Mouse (Mus musculus) brain, adult 2 months (tissue): ENCODE measurements around the gene Plce1.

Source experiments
- DNase-seq: peaks from one replicate; pipeline ENCODE4 v3.0.0; 2011; ENCODE audit warnings: low read depth, low spot score

Gene Plce1

DNA sequence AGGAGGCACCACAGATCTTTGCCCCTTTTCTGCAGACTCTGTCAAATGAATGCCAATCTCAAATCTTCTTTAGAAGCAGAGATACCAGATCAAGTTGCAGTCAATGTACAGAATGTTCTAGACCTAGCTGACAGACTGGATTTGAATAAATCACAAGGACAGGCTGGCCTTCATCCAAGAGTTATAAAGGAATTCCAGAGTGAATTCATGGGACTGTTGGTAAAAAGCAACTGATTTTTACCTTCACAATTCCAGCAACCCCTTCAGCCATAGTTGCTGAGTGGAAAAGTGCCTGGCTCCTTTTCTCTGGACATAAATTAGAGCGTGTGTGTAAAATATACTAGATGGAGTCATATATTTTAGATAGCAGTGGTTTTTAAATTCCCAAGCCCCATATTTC lies 102.0 kb downstream of the Plce1 start:
- no peak for DNase-seq

DNA sequence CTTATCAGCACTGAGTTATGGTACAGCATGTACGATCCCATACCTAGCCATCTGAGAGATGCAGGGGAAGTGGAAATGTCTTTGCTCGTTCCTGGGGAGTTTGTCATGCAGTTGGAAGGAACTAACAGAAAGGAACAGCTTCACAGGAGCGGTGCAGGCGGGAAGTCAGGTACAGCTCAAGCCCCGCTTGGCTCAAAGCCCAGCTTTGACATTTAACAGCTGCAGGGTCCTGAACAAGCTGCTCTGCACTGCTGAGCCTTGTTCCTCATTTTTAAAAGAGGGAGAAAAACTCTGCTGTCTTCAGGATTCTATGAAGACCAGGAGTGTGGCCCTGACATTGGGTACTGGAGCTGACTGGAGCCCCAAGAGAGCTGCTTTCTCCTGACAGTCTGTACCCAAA lies 106.7 kb downstream of the Plce1 start:
- no peak for DNase-seq

DNA sequence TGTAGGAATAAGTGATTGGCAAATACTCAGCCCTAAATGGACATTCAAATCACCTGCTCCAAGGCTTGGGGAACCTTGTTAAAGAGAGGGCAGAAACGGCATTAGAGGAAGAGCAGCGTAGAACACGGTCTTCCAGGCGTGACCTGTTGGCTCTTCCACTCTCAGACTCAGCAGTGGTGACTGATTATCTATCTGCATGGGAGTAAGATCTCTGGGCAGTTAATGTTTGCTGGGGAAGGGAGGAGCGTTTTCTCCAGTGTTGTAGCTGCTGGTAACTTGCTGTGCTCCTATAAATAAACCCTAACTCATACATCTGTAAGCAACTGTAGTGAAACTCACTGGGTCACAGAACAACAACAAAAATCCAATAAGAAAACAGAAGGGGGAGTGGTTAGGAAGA lies 108.6 kb downstream of the Plce1 start:
- DNase-seq: no peak

DNA sequence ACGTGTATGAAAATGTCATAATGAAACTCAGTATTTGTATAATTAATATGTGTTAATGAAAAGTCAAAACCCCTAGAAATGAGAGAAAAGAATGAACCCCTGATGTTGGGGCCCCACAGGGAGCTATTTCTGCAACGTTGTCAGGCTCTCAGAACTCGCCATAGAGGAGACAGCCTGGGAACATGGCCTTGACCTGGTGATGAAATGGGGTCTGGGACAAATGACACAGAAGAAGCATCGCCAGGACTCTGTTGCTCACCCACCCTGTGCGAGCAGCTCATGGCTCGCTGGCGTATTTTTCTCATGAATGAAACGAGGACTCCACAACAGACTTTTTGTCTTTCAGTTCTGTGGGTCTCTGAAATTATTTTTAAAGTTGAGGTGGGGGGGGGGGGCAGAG lies 109.0 kb downstream of the Plce1 start:
- DNase-seq: no peak

DNA sequence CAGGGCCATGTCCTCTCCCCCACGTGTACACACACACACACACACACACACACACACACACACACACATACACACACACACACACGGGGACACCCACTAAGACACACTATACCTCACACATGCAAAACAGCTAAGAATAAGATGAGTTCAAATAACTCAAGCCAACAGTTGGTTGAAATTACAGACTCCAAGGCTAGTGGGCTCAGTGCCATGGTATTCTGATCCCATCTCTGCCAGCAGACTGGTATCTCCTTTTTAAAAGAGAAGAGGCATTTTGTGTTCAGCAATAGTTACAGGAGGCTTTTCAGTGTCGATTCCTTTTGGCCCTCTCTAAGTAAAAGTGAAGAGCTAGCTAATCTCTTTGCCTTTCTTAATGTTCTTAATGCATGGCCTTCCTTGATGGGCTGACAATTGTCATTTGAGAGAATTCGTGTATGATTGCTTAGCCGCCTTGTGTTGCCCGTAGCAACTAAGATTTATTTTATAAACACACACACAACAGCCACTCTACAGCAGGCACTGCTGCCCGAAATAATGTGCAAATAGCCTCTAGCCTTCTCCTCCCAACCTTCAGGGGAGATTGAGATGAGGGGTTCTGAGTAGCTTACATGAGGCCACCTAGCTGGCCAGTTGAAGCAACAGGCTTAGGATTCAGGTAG lies 111.8 kb downstream of the Plce1 start:
- no peak for DNase-seq

DNA sequence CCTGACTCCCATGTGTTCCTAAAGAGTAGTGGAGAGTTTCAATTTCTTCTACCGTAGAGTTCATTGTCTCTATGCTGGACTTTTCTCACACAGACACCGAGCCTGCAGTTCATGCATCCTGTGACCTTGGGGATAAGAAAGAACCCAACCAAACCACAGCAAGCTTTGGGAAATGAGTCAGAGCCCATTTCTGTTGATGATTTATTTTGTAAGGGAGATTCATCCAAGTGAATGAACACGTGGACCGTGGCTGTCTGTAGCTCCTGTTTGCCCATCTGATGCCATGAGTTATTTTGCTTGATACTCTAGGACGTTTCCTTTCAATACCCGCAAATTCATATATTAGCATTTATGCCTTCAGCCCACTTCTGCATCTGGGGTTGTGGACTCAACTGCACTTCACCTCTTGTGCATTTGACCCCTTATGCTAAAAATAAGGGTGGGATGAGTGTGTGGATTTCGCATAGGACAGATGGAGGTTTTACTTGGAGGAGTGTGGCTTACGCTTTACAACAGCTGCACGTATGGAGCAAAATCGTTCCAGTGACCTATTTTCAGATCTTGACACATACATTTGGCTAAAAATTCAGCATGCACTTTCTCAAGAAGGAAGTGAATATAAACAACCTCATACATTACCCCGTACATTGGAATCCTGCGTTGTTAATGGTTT lies 112.5 kb downstream of the Plce1 start:
- DNase-seq: peak; percentile 36

DNA sequence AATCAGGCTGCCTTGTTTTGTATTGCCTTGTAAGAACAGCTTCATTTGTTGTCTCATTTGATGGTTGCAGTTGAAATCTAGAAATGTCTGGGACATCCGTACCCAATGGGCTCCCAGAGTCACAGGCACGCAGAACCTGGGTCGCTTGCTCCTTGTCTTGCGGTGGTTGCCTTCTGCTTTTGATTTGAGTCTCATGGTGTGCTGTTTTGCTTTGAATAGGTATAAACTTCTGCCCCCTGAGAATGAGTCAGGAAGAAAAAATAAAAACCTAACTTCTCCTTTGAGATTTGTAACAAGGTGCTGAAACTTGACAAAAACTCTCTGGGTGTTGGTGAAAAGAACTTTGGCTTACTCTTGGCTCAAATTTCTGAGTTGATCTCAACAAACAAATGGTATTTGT lies 115.2 kb downstream of the Plce1 start:
- DNase-seq: no peak

DNA sequence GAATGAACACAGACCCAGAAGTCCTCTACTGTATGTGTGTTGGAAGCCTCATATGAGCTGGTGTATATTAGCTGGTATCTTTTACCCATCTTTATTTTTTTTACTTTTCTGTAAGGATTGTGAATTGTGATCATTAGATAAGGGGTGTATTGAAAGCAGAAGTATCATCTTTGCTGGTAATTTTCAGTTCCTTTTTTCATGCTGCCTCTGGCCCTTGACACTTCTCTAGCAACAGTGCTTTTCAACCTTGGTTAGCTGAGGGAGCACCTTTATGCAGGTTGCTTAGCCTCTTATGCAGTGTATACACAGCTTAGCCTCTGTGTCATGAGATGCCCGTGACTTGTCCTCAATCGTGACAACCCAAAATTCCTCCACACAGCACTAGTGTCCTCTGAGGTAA lies 116.5 kb downstream of the Plce1 start:
- no peak for DNase-seq

DNA sequence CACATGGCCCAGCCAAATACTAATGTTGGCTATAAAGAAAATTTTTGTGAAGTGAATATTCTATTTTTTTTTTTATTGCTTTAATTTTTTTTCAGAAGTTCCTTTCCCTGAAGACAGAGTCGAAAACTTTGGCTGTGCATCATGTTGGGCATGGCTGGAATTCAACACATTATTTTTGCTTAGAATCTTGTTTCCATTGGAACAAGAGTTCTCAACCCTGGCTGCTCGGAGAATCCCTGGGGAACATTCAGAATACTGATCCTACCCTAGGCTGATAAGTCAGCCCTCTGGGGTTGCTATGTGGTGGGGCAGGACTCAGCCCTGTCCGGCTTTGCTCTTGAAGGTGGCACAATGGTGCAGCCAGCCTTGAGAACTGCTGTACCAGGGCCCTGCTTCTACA lies 118.1 kb downstream of the Plce1 start:
- DNase-seq: no peak

DNA sequence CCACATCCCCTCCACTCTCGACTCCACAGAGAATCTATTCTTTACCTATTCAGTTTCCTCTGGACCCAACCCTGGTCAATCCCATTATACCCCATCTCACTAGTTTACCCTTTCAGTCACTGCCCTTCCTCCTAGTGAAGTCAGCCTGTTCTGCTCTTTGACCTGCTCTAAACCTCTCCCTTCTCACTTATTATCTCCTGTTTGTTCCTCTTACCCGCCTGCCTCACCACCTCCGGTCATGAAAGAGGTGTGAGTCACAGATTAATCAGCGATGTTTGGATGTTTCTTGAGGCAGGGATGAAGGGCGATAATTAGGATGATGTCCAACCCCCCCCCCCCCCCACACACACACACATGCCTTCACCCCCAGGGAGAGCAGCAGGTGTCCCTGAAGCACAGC lies 120.2 kb downstream of the Plce1 start:
- no peak for DNase-seq

DNA sequence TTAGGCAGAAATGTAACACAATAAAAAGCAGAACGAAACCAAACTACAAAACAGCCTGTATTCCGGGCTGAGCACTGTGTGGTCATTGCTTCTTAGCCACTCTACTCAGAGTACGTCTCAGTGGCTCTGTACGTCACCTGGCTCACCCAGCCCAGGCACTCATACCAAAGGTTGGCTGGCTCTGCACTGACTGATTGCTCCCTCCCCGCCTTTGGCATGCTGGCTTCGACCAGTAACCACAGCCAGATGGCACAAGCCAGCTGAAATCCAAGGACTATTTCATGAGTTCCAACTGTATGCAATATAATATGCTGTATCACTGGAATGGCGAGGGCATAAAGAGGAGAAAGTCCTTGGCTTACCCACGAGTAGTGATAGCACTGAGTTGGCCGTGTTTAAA lies 121.9 kb downstream of the Plce1 start:
- no peak for DNase-seq

DNA sequence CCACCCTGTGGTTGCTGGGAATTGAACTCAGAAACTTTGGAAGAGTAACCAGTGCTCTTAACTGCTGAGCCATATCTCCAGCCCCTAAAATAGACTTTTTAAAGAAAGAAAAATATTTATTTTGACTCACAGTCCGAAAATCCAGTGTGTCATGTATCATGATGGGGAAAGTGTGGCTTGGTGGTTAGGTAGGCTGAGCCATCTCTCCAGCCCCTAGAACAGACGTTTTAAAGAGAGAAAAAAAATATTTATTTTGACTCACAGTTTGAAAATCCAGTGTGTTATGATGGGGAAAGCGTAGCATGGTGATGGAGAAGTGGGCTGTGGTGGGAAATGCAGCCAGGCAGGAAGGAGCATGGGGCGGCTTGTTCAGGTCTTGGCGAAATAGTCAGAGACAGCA lies 126.3 kb downstream of the Plce1 start:
- no peak for DNase-seq

DNA sequence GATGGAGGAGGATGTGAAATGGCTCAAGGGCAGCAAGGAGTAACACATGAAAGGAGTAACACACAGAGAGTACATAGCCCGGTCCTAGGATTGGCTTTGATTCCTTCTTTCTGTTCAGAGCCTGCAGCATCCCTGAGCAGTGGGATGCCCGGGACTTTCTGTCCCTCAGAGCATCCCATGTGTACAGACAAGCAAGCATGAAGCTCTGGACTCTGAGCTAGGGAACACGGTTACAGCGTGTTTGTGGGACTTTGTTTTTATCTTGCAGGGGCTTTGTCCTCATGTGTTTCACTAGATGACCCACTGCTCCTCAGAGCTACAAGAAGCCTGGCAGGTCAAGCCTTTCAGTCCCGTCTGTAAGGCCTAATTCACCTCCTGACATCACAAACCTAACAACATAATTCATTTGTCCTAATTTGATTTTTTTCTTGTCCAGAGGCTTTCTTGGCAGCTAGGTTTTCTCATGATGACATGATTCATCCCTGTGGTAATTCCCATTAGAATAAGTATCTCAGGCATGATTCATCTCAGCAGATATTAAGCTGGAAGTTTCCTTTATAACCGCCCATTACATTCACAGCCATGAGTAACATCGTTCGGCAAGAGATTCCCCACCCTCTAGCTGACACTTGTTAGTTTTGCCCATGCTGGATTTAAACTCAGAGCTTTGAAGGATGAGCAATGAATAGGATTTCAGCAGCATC lies 128.2 kb downstream of the Plce1 start:
- DNase-seq: peak; percentile 38

DNA sequence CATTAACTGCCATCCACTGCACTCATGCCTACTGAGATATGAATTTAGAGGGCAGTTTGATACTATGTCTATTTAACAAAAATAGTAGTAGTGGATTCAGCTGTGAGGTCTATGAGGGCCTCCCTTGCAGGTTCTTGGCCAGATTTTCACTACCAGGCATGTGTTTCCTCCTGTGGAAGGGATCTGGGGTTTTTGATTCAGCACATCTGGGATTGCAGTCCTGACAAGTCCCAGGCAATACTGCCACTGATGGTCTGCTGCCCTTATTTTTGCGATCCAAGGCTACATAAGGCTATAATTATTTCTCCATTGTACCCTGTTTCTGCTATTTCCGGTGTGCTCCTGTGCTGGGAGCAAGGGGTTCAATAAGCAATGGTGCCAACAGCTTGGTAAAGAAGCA lies 129.4 kb downstream of the Plce1 start:
- no peak for DNase-seq

DNA sequence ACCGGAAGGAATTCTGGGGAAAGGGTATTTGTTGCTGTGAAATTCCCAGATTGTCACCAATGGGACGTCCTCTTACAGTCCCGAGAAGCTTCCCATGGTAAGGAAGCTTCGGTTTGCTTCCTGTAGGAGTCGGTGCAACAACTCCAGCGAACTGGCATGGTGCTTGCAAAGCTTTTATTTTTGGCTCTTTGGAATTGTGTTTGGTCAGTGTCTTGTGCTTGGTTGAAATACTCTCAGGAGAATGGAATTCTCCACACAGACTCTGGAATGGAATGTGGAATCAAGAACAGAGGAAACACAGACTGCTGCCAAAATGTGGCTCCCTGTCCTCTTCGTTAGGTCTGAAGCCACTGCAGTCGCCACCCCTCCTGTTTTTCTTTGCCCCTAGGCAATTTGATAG lies 129.9 kb downstream of the Plce1 start:
- DNase-seq: no peak

DNA sequence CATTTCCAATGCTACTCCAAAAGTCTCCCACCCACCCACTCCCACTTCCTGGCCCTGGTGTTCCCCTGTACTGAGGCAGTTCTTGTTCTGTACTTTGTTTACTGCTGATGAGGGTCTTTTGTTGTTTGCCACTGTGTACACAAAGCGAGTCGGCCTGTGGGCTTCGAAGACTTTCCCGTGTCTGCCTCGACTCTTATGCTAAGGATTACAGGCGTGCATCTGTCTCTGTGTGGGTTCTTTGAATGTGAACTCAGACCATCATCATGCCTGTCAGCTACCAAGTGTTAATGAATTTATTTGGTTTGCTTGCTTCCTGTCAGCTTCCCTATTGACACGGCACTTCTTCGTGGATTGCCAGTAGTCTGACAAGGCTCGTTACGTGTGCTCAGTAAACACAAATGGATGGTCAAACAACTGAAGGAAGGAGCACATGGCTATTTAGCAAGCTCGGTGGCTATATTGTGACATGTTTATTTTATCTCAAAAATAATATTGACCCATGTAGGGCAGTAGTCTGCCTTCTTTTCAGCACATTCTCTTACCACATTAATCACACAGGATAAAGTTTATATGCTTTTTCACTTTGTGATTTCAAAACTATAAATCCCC lies 133.3 kb downstream of the Plce1 start:
- DNase-seq: no peak

DNA sequence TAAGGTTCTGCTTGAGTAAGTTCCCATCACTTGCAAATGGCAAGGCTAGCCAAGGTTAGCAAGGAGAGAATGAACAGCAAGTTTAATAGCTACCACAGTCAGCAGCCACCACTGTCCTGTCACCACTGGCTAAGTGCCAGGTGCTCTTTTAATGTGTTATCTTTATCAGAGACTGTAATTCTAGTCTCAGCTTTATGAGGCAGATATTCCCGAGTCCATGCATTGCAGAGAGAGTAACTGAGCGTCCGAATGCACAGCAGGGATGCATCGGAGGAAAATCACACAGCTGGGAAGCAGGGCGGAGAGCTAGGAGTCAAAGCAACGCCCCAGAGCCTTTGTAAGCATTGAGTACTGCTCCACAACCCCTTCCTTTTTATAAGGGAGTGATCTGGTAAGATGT lies 134.4 kb downstream of the Plce1 start:
- DNase-seq: no peak

DNA sequence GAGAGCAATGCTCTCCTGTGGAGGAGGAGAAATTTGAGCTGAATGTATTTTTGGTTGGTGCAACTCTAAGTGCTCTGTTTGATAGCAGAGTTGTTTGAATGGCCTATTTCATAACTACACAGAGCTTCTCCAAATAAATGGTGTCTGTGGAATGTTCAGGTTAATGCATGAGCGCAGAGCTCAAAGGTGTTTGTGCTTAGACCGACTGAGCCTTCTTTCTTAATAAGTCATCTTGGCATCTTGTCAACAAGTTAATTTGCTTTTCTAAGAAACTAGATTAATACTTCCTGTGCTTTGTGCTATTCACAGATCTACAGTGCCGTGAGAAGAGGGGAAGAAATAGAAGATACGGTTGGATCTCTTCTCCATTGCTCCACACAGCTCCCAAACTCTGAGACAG lies 139.2 kb downstream of the Plce1 start:
- no peak for DNase-seq

DNA sequence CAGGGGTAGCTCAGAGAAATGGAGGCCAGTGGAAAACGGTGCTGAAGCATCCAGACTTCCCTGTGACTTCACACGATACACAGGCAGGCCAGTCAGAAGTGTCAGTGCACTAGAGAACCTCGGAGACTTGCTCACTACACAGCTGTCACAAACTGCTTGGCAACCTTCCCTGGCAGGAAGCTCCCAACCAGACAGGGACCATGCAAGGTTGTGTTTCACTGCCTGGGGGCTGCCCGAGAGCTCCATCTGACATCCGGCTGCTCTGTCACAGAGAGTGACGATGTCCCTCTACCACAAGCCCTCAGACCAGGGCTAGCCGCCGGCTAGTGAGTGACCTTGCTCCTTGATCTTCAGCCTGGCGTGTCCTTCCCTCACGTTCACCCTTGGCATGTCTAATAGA lies 140.6 kb downstream of the Plce1 start:
- DNase-seq: no peak

DNA sequence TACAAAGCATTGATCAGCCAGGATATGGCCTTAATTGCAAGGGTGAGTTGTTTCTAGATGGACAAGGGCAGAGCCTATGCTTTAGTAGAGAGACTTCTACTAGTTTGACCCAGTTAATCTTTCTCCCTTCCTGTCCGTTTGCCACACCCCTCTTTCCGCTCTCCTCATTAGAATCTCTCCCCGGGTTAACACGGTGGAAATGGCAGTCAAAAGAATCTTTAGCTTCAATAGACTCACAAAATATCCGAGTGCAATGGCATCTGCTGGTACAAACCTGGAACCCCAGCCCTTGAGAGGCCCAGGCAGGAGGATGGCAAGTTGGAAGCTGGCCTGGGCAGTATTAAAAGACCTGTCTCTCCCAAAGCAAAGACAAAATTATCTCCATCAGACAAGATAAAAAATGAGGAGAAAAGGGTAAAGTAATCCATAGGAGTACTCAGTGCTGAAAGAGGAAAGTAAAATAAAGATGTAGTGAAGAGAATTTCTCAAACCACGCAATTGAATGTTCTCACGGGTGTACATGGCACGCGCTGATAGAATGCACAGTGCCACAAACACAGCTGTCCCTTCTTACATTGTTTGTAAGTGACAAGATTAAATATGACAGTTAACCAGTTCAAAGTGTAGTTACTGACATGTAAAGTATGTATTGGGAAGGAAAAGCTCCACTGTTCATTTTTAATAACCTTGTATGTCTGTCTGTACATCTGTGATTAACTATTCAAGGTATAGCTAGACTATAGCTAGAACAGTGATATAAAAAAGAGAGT lies 145.5 kb downstream of the Plce1 start:
- DNase-seq: no peak

DNA sequence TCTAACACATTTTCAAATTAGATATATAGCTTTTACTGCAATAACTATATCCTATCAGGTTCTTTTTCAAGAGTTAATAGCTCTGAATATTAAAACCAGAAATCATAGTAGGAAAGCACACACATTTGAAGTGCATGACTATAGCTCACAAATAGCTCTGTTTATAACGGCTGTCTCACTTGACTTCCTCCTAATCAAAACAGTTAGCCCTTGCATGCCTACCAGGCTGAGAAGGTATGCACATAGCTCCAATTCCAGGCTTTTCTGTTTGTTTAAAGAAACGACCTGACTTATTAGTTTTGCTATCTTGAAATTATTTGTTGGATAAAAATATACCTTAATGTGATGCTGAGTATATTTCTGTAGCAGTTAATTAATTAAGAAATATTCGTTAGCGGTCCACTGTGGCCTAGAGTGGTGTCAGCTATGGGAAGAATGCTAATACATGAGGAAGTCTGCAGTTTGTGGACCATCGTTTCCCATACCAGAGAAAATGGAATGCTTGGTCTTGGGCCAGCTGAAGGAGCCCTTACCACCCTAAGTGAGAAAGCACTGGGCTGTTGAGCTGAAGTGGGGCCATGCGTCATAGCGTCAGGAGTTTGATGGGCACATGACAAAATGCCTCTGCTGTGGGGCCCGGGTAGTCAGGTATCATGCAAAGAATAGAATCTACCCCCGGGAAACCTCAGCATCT lies 146.3 kb downstream of the Plce1 start:
- DNase-seq: no peak
